Mouse (Mus musculus): ENCODE data around the gene Ice1.

GRCm38 (mm10) chr13:70650011-70650436, 12.6 kb upstream of the Ice1 start:
- TF ChIP-seq CTCF (IDR thresholded peaks at IDR 0.05; ENCODE audit: low read depth, low read length) (no peak), GATA1 (IDR thresholded peaks at IDR 0.05; ENCODE audit: borderline replicate concordance, low read length) (no peak), TAL1 (conservative IDR thresholded peaks at IDR 0.05; ENCODE audit: low read depth, low read length) (no peak), POLR2AphosphoS5 (IDR thresholded peaks at IDR 0.05; ENCODE audit: insufficient replicate concordance, low read depth, low read length) (no peak)
